Mouse (Mus musculus) kidney, adult 2 months (tissue): ENCODE measurements around the gene Nsl1.

Source experiments
- CTCF ChIP-seq: fragments of 200-500 bp; conservative IDR thresholded peaks from 2 replicates; pipeline ENCODE4 v1.5.1; 2011; ENCODE audit warnings: low read depth, mild to moderate bottlenecking, control low read depth, low read length, moderate library complexity, mixed read lengths; ENCODE audit not compliant: insufficient read depth, insufficient read length
- POLR2A ChIP-seq: fragments of 200-500 bp; IDR thresholded peaks from one replicate; pipeline ENCODE4 v1.6.1; 2011; ENCODE audit warnings: low read depth, low read length, control low read depth

DNA sequence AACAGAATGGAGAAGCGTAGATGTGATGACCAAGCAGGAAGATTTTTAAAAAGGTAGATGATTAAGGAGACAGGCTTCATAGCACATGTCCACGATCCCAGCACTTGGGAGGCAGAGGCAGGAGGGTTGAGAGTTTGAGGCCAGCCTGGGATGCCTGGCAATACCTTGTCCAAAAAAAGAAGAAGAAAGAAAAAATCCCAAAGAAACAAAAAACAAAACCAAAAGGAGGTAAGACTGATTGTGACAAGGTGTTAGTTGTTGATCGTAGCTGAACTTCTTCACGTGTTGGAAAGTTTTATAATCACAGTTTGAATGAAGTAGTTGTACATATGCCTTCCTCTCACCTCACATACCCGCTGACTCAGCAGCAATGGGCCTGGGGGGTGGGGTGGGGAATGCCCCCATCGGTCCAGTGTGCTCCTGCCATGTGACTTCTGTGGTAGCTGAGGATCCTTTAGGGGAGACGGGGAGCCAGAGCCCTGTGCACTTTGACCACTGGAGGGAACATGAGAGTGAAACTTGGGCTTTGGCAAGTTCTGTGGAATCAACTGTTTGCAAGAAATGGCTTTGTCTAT lies 23.6 kb downstream of the Nsl1 start:
- TF ChIP-seq POLR2A (no peak), CTCF (no peak)
